Mouse (Mus musculus): ENCODE data around the gene Upf3b.

The Upf3b gene

DNA sequence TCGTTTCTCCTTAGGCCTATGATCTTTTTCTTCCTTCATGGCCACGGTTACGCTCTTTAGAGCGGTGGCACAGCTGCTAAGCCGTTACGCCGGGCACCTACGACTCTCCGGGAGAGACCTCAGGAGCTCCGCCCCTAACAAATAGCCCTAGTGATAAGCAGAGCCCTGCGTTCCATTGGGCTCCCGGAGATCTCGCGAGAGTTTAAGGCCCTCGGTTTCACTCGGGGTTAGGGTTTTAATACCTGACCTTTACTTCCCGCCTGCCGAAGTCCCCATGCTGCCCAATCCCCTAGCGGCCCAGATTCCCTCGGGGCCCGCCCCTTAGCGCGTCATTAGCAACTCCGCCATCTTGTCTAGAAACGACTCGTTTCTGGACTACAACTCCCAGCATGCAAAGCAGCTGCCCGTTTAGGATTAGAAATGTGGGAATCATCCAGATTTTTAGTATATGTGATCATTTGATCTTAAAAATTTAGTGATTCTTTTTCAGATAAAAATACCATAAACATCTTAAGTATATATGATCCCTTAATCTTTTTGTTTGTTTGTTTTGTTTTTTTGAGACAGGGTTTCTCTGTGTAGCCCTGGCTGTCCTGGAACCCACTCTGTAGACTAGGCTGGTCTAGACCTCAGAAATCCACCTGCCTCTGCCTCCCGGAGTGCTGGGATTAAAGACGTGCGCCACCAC is at the start of gene Upf3b:
Upf3b (minus strand) TSS at position 130 of the 688 bp plus-strand sequence.
- CTCF ChIA-PET = interaction anchor here (1.0 kb wide), 1 partner anchor 15 kb away, joined by 5 read pairs; no protein-coding TSS in a partner anchor

DNA sequence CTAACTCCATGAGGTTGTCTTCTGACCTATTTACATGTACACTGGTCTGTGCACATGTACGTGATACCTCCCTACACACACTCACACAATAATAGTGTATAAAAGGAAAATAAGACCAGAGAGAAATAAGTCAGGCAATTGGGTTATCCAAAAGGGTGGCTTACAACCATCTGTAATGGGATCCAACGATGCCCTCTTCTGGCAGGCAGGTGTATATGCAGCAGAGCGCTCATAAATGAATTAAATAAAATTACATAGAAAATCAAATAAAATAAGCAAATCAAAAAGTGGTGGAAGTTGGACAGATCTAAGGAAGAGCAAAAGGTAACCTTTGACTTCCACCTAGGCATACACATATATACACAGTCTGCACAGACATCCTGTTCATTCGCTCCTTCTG is 47.7 kb upstream of the Upf3b start:
- CTCF ChIA-PET = no interaction called here

DNA sequence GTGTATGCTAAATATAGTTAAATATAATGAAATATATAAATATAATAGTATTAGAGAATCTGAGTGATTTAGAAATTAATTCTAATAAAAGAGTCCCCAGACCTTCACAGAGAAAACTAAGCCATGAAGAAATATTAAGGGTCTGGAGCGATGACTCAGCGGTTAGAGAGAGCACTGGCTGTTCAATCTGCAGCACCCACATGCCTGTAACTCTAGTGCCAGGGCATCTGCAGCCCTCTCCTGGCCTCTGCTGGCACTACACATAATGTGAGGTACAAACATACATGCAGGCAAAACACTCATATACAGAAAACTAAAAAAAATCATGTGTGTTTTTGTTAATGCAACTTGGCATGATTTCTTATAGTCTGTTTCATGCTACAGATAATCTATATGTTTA is 34.8 kb upstream of the Upf3b start:
- CTCF ChIA-PET = interaction anchor here (0.6 kb wide), 1 partner anchor 12 kb away, joined by 5 read pairs; no protein-coding TSS in a partner anchor

DNA sequence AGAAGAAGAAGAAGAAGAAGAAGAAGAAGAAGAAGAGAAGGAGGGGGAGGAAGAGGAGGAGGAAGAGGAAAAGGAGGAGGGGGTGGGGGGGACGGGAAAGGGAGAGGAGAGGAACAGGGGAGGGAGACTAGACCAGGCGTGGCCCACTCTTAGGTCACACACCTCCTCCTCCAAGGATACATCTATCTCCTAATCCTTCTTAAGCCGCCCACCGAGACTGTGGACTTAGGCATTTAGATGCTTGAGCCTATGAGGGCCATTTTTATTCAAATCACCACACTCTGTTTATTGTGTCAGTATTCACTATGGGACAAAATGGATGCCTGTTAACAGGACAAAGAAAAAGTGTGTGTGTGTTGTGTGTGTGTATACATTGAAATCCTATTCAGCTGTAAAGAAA is 34.4 kb upstream of the Upf3b start:
- CTCF ChIA-PET = interaction anchor here (0.6 kb wide), 1 partner anchor 12 kb away, joined by 5 read pairs; no protein-coding TSS in a partner anchor

DNA sequence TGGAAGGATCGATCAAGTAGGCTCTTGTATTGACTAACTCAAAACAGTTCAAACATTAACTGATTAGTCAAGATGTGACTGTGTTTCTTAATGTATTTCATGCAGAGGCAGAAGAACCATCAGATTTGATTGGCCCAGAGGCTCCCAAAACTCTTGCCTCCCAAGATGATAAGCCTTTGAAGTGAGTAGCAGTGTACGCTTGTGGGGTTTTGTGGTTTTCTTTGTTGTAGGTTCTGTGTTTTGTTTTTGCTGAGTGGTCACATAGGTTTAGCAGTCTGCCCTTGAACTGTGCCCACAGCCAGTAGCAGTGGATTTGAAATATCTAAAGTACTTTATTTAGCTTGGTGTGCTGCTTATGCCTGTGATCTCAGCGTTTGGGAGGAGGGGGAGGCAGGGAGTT is 31.6 kb upstream of the Upf3b start:
- CTCF ChIA-PET = no interaction called here

DNA sequence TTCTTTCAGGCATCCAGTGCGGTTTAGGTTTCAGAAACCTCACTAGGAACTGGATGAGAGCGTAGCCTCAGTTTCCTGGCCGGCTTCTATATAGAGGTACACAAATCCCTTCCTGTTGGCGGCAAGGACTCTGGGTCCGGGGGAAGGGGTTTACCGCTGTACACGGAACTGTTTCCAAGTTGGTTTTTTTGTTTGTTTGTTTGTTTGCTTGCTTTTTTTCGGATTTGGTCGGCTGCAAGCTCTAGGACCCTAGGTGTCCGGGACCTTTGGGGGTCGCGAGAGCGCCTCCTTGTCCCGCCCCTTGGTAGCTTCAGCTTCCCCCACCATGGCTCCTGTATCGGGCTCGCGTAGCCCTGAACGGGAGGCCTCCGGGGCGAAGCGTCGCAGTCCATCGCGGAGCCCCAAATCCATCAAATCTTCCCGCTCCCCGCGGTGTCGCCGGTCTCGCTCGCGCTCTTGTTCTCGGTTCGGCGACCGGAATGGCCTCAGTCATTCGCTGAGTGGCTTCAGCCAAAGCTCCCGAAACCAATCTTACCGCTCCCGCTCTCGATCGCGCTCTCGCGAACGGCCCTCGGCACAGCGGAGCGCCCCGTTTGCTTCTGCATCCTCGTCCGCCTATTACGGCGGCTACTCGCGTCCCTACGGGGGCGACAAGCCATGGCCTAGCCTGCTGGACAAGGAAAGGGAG is 16.7 kb upstream of the Upf3b start, which contains the start of gene Nkap:
Nkap (plus strand) TSS at position 125 of the 688 bp plus-strand sequence.
- CTCF ChIA-PET = no interaction called here

DNA sequence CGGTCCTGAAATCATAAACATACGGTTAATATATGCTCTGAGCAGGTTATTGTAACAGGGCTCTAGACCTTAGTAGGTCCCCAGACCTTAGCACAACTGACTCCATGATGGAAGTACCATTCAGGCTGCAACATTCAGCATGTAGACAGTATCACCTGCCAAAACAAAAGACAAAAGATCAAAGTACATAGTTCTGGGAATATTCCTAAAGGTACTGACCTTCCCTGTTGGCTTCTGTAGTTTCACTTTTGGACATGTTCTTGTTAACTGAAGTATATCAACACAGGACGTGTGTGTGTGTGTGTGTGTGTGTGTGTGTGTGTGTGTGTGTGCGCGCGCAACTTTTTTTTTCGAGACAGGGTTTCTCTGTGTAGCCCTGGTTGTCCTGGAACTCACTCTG is 15.4 kb upstream of the Upf3b start:
- CTCF ChIA-PET = no interaction called here

DNA sequence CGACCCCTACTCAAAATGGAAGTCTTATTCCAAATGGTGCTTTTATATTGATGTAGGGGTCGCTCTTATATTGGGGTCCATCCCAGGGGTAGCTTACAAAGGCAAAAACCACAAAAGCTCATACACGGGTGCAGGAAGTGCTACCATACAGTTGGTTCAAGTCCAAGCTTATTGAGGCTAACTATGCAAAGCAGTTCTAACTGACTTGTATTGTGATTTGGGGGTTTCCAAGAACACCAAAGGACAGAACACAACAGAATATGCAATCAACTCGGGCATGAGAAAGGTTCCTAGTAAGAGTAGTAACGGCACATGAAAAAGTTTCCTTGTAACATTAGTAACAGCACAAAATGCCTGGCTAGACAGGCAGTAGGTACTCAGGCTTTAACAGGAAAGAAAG is 10.1 kb upstream of the Upf3b start:
- CTCF ChIA-PET = interaction anchor here (0.7 kb wide), 1 partner anchor 29 kb away, joined by 3 read pairs; no protein-coding TSS in a partner anchor

DNA sequence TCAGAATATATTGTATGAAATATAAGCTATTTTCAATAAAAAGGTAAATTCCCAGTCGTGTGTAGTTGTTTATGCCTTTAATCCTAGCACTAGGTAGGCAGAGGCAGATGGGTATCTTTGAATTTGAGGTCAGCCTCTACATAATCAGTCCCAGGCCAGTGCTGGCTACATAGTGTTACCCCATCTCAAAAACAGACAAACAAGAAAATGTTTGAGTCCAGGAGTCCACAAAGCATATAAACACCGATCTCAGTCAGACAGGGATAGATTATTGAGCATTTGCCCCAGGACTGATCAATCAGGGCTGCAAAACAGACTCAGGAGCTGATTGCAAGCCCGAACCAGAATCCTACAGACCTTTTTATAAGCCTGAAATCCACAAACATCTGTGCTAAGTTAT is 9.5 kb upstream of the Upf3b start:
- CTCF ChIA-PET = interaction anchor here (0.5 kb wide), 1 partner anchor 21 kb away, joined by 9 read pairs; no protein-coding TSS in a partner anchor

DNA sequence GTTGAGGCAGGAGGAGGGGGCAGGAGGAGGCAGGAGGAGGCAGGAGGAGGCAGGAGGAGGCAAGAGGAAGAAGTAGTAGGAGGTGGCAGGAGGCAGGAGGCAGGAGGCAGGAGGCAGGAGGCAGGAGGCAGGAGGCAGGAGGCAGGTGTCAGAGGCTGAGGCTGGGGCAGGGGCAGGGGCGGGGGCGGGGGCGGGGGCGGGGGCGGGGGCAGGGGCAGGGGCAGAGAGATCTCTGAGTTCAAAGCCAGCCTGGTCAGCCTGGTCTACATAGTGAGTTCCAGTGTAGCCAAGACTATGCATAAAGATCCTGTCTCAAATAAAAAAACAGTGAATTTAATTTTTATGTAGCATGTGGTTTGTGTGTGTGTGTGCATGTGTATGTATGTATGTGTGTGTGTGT is 7.0 kb upstream of the Upf3b start:
- CTCF ChIA-PET = no interaction called here

DNA sequence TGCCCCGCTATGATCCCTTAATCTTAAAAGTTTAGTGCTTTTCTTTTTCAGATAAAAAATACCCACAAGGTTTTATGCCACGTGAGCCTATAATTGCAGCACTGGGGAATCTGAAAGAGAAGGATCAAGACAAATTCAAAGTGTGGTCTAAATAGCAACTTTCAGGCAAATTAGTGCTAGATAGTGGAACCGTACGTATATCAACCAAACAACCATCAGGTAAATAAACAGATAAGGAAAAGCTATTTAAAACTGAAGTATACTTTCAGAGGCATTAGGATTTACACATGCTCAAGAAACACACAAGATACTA is 715 bp upstream of the Upf3b start:
- CTCF ChIA-PET = no interaction called here

DNA sequence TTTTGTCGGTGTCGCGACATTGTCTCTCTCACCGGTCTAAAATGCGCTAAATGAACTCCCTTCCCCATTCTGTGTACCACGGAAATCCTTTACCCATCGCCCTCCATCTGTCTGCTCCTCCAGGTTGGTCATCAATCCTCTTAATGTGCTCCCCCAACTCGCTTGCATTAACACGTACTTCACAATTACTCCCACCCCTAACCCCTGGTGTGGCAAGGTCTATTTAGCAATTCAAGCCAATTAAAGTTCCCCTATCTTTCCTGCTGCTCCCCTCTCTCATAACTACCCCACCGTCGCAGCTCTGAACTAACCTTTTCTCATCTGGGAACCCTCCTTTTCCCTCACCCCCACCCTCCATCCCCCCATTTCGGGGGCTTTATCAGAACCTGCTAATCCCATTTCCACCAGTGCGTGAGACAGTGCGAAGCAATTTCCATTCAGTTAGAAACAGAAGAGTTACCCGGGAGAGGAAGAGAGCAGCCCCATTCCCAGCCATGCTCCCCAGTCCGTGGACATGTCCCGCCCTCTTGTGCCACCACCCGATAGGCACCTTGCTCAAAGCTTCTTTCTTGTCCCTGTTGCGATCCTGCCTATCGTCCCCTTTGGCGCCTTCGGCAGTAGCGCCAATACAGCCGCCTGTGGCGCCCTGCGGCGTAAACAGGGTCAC is 463 bp downstream of the Upf3b start:
- CTCF ChIA-PET = interaction anchor here (1.0 kb wide), 1 partner anchor 14 kb away, joined by 5 read pairs; no protein-coding TSS in a partner anchor

DNA sequence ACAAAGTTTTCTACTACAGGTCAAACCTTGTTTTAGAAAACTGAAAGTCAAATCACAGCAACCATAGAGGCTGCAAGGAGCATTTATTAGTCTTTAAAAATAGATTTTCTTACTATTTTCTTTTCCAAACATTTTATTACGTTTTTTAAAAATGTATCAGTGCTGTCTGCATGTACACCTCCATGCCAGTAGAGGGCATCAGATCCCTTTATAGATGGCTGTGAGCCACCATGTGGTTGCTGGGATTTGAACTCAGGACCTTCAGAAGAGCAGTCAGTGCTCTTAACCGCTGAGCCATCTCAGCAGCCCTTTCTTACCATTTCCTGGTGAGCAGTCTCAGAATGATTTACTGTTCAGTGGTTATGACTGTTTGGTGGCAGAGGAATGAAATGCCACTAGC is 6.3 kb downstream of the Upf3b start:
- CTCF ChIA-PET = no interaction called here

DNA sequence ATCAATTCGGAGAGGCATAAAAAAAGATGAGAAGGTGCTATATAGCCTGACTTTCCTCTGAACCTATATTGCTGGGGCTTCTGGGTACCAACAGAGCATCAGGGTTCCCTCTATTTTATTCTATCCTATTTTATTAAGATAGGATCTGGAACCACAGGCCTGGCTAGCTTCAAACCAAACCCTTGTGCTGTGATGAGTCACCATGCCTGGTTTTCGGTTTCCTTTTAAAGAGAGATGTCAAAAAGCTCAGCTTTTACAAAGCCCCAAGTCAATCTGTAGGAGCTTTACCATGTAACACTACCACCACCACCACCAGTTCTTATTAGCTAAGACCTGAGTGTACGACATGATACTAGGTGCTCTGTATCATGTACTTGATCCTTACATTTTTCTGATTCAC is 11.4 kb downstream of the Upf3b start:
- CTCF ChIA-PET = interaction anchor here (0.6 to 0.7 kb wide), 2 partner anchors 21 to 205 kb away, joined by 3 to 9 read pairs; no protein-coding TSS in a partner anchor

DNA sequence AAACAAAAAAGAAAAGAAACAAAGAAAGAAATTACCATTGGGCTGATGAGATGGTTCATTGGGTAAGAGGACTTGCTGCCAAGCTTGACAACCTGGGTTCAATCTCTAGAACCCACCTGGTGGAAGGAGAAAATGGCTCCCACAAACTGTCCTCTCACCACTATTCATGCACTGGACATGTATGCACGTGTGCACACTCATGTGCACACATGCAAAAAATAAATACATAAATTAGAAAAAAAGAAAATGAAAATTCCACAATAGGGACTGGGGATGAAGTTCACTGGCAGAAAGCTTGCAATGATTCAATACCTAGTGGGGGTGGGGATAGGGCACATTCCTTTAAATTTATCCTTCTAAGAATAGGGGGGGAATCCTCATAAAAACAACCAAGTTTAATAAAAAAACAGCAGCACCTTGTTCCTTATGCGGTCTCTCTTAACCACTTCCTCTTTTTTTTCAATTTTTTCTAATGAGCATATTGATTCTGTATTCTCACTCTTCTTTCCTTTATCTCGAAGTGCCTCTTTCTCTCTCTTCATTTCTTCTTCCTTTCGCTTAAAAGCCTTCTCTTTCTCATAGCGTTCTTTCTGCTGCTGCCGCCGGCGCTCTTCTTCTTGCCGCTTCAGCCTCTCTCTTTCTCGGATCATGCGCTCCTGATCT is 14.9 kb downstream of the Upf3b start:
- CTCF ChIA-PET = interaction anchor here (1.8 kb wide), 1 partner anchor 15 kb away, joined by 5 read pairs; the partner anchor contains the start of gene Upf3b

DNA sequence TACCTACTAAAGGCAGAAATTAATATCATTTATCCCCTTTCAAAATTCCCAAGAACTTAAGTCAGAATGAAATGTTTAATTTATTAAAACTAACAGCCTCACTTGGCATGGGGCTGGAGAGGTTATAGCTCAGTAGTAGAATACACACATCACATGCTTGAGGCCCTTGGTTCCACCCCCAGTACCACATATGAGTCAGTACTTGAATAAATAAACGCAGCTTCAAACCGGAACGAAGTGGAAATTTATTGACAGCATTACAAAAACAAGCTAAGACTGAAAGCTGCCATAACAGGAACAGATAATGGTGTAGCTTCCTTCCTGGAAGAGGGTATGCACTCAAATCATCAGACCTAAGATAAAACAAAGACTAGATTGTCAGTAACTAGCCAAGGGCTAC is 18.7 kb downstream of the Upf3b start:
- CTCF ChIA-PET = no interaction called here

DNA sequence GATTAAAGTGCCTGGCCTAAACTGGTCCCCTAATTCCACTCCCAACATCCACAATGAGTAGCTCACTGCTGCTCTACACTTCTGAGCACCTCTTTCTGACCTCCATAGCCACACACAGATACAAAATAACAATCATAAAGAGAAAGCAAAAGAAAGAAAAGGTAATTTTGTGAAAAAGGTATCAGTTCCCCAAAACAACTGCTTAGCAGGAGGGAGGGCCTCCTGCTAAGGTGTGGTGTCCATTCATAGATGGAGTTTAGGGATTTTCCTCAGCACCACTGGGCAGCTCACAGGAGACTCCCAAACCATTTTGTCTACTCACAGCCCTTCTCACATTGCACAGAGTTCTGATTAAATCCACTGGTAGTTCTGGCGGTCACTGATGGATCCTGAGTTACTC is 21.3 kb downstream of the Upf3b start:
- CTCF ChIA-PET = no interaction called here

DNA sequence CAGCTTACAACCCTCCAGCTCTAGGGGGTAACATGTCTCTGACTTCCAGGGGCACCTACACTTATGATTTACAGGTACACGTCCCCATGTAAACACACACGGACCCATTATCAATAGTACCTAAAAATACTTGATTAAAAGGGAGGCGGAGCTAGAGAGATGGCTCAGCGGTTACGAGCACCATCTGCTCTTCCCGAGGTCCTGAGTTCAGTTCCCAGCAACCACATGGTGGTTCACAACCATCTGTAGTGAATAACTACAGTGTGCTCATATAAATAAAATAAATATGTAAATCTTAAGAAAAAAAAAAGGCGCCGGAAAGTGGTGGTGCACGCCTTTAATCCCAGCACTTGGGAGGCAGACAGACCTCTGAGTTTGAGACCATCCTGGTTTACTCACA is 24.5 kb downstream of the Upf3b start:
- CTCF ChIA-PET = no interaction called here

DNA sequence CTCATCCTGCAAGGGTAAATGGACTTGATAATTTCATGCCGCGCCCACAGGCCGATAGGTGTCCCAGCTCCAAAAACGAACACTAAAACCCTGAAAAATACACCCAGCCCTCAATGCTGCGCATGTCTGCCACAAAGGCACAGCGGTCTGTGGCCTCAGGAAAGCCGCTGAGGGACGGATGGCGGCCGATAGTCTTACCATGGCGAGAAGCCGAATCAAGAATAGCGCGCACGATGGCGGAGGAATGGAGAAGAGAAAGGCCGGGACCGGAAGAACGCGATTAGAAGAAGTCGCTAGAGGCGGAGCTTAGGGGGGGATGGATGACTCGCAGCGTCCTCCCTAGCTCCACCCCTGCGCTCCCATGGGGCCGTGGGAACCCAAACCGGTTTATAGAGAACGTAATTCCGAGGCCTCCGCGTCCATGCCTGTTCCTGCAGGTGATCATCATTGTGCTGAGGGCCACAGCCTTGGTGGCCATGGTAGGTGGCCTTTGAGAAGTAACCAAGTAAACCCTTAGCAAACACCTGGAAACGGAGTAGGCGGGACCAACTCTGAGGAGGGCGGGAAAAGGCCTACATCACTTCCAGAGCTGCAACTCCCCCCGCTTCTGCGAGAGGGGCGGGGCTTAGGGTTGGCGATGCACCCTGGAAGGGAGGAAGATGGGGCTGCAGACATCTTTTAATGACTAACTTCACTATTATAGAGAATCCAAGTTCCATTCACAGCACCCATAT is 25.0 kb downstream of the Upf3b start, which contains the start of gene Rpl39:
Rpl39 (minus strand) TSS at position 476 of the 734 bp plus-strand sequence.
- CTCF ChIA-PET = no interaction called here

DNA sequence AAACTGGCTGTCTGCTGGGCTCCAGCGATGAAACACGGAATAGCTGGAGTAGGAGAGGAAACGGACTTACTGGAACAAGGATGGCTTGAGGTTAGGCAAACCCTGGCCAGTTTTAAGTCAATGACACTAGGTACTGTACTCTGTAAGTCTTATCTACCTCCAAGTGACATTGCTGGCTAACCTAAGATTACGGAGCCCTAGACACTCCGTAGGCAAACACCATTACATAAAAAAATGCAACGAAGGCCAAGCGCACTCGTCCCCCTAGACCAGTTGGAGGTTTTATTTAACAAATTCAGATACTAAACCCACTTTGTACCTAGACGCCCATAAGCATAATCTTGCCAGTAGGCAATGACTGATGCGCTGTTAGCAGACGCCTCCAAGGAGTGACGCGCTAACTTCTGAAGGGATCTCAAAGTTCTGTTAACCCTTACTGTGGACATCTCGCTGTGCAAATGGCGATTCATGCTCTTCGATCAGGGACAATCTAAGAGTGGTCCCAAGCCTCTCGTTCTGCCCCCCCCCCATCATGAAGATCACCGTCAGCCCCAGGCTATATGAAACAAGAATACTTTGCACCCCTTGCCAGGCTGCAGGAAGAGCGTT is 25.7 kb downstream of the Upf3b start:
- CTCF ChIA-PET = no interaction called here

DNA sequence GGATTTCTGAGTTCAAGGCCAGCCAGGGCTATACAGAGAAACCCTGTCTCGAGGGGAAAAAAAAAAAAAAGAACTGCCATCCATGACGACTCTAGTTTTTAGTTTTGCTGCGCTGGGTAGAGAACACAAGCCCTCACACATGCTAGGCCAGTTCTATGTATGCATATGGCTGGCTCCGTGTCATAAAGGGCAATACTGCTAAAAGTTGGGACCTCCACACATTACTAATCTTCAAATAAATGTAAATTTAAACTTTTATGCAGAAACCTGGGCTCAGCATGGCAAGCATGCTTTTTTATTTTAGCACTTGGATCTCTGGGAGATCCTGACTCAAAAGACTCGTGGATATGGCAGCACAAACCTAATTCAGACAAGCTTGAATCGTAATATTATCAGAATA is 28.9 kb downstream of the Upf3b start:
- CTCF ChIA-PET = no interaction called here
